Mouse (Mus musculus) ES-Bruce4 (cell line): ENCODE results near the gene 6030468B19Rik.

Experiments used
- CTCF ChIP-seq: IDR thresholded peaks from one replicate; pipeline ENCODE4 v1.8.1; 2011; ENCODE audit warnings: low read depth, low read length
- EP300 ChIP-seq: IDR thresholded peaks from 2 replicates; pipeline ENCODE4 v1.6.1; 2011; ENCODE audit warnings: low read depth, low read length; ENCODE audit not compliant: insufficient read depth
- POLR2A ChIP-seq: IDR thresholded peaks from one replicate; pipeline ENCODE4 v1.8.1; 2011; ENCODE audit warnings: low read length; ENCODE audit not compliant: insufficient read depth

- TF ChIP-seq CTCF (no peak), EP300 (no peak), POLR2A (no peak)
These were observed 55.4 kb downstream of the 6030468B19Rik start for GRCm38 (mm10) chr11:117852875-117853274.
